ENCODE assay signal across 8 mouse cellular contexts in the genomic region with DNA sequence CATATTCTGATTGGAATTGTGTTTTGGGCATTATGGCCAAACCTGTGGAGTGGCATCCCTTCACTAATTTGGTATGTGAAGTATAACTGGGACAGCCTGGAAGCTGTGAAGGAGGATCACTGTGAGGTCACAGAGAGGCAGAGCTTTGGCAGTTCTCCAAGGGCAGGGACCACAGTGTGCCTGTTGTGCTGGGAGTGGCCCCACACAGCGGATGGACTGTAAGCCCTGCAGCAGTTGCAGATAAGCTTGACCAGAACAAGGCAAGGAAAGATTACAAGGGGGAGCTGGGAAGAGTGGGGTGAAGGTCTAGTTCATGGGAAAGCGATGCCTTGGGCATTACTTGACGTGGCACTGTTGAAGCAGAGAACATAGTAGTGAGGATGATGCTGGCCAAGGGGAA. TPM values are rescaled to one million over a fixed set of nuclear protein-coding genes. Genes with fewer than 3 reads are reported as not detected.
DNase-seq lines count a peak whose midpoint lies in the region; ATAC-seq and TF ChIP-seq lines count a peak whose summit lies in the region.

No protein-coding gene starts in this region.

- intact Hi-C loops in heart, postnatal 36 days (cut with DNase I): no loop called here

- H3K4me3 ChIP-seq in erythroblast, embryonic 14.5 days (replicated peaks): peak overlapping the region; percentile 1
- H3K4me3 ChIP-seq in liver, postnatal 0 days (ENCODE audit: low read depth, low read length): no peak overlapping the region
- peak overlapping the region; percentile 85 for H3K4me3 ChIP-seq in testis, adult 2 months (ENCODE audit: control insufficient read depth, low read depth, low read length)
- no peak overlapping the region for H3K4me3 ChIP-seq in thymus, adult 2 months (ENCODE audit: control insufficient read depth, insufficient read depth, low read length)

- peak; percentile 81 for TF ChIP-seq EP300 in liver, postnatal 0 days (IDR thresholded peaks at IDR 0.05; ENCODE audit: low read depth)

- 30% methylated on average over 3 of the region's 3 CpGs for WGBS in liver, postnatal 0 days (ENCODE audit: insufficient replicate concordance)
- WGBS in thymus, adult 2 months: 90% methylated on average over 3 of the region's 3 CpGs

- no peak for TF ChIP-seq CTCF in liver, postnatal 0 days (IDR thresholded peaks at IDR 0.05; ENCODE audit: low read depth)
- TF ChIP-seq CTCF in testis, adult 2 months (IDR thresholded peaks at IDR 0.05; ENCODE audit: control insufficient read depth, insufficient read depth, insufficient replicate concordance, low read depth, low read length): no peak
- TF ChIP-seq CTCF in thymus, adult 2 months (IDR thresholded peaks at IDR 0.05; ENCODE audit: borderline replicate concordance, control insufficient read depth, extremely low read depth, insufficient read depth, low read length, poor library complexity): no peak

- H3K9ac ChIP-seq in liver, postnatal 0 days (replicated peaks): no peak overlapping the region

- peak; percentile 44 for ATAC-seq in liver, postnatal 0 days

- DNase-seq in cerebellum, postnatal 10 days: peak; percentile 54 to 55
- DNase-seq in cerebellum, adult 9-10 months: no peak
- peak; percentile 95 for DNase-seq in 416B (ENCODE audit: low read depth)
- DNase-seq in heart, postnatal 36 days: peak; percentile 74 to 75
- peak; percentile 87 for DNase-seq in liver, postnatal 0 days
- no peak for DNase-seq in thymus, adult 2 months

- peaks cover 61% of the 10 kb centered on the region for H3K4me1 ChIP-seq in erythroblast, embryonic 14.5 days (ENCODE audit: control insufficient read depth)
- peaks cover 42% of the 10 kb centered on the region for H3K4me1 ChIP-seq in liver, postnatal 0 days (ENCODE audit: insufficient read depth)
- peaks cover 2% of the 10 kb centered on the region; the same call in 1 of the 2 replicates for H3K4me1 ChIP-seq in testis, adult 2 months (ENCODE audit: control insufficient read depth, insufficient read depth, low read length)
- H3K4me1 ChIP-seq in thymus, adult 2 months (replicated peaks; ENCODE audit: control insufficient read depth, insufficient read depth, low read length): peaks cover 10% of the 10 kb centered on the region

- peak; percentile 84; the same call in 1 of the 2 replicates for TF ChIP-seq POLR2A in testis, adult 2 months (IDR thresholded peaks at IDR 0.05; ENCODE audit: control insufficient read depth, low read depth, low read length)
- TF ChIP-seq POLR2A in thymus, adult 2 months (IDR thresholded peaks at IDR 0.05; ENCODE audit: control insufficient read depth, extremely low read depth, insufficient read depth, low read length, poor library complexity): no peak

- H3K4me2 ChIP-seq in liver, postnatal 0 days (ENCODE audit: low read depth, low read length): peak overlapping the region; percentile 57

- peak overlapping the region; percentile 42; the same call in 1 of the 2 replicates for H3K27ac ChIP-seq in liver, postnatal 0 days (ENCODE audit: low read depth)
- peak overlapping the region; percentile 89 for H3K27ac ChIP-seq in testis, adult 2 months (ENCODE audit: control insufficient read depth, insufficient read depth, low read depth, low read length)
- H3K27ac ChIP-seq in thymus, adult 2 months (ENCODE audit: control insufficient read depth, insufficient read depth, low read length): no peak overlapping the region

- peaks cover 64% of the 10 kb centered on the region for H3K36me3 ChIP-seq in erythroblast, embryonic 14.5 days (ENCODE audit: control insufficient read depth)
- peaks cover 40% of the 10 kb centered on the region for H3K36me3 ChIP-seq in liver, postnatal 0 days (replicated peaks; ENCODE audit: insufficient read depth, low read length)
- H3K36me3 ChIP-seq in testis, adult 2 months (ENCODE audit: control insufficient read depth, insufficient read depth, low read length): peaks cover 11% of the 10 kb centered on the region
- peaks cover 34% of the 10 kb centered on the region for H3K36me3 ChIP-seq in thymus, adult 2 months (ENCODE audit: control insufficient read depth, insufficient read depth, low read length)

- H3K9me3 ChIP-seq in erythroblast, embryonic 14.5 days (ENCODE audit: control insufficient read depth, low read length): no peaks in the 10 kb centered on the region
- no peaks in the 10 kb centered on the region for H3K9me3 ChIP-seq in liver, postnatal 0 days (ENCODE audit: low read length)

- peaks cover 3% of the 10 kb centered on the region for H3K27me3 ChIP-seq in erythroblast, embryonic 14.5 days (ENCODE audit: control insufficient read depth)
- no peaks in the 10 kb centered on the region for H3K27me3 ChIP-seq in liver, postnatal 0 days (ENCODE audit: insufficient read depth, low read length)
- no peaks in the 10 kb centered on the region for H3K27me3 ChIP-seq in testis, adult 2 months (ENCODE audit: control insufficient read depth, insufficient read depth, low read length)
- H3K27me3 ChIP-seq in thymus, adult 2 months (ENCODE audit: control insufficient read depth, insufficient read depth, low read length): no peaks in the 10 kb centered on the region

RNA-seq across cellular contexts. Expression of a gene that starts 4.0 kb away (rescaled TPM):
- polyA plus RNA-seq in erythroblast, embryonic 14.5 days (2012): 0.13 and 0.22 TPM in 2 replicates
- 10 to 100 TPM; 27.3 to 29.0 TPM for total RNA-seq in heart, postnatal 36 days (2021)
- 10.2 and 11.3 TPM in 2 replicates for polyA plus RNA-seq in liver, postnatal 0 days (2015; fragmentation: Nextera tagmentation; extraction: Ambion mirVana)
- 88.4 and 92.0 TPM in 2 replicates for polyA plus RNA-seq in testis, adult 2 months (2012; rRNA removed)
- 68.4 and 68.6 TPM in 2 replicates for polyA plus RNA-seq in thymus, adult 2 months (2012; rRNA removed)

RNA-seq across cellular contexts. Expression of a gene that starts 8.5 kb away (rescaled TPM):
- 0.83 and 1.0 TPM in 2 replicates for polyA plus RNA-seq in erythroblast, embryonic 14.5 days (2012)
- total RNA-seq in heart, postnatal 36 days (2021): 10 to 100 TPM; 21.5 to 26.0 TPM
- 19.5 and 19.9 TPM in 2 replicates for polyA plus RNA-seq in liver, postnatal 0 days (2015; fragmentation: Nextera tagmentation; extraction: Ambion mirVana)
- polyA plus RNA-seq in testis, adult 2 months (2012; rRNA removed): 8.9 and 9.0 TPM in 2 replicates
- 69.0 and 97.3 TPM in 2 replicates for polyA plus RNA-seq in thymus, adult 2 months (2012; rRNA removed)

Comparison
In these comparisons a context has a peak if more than half of its experiments do, and no peak if none do; other contexts are left out.
1. DNase-seq: peak in cerebellum, postnatal 10 days (2 of 2), 416B (single experiment), heart, postnatal 36 days (2 of 2) and liver, postnatal 0 days (single experiment); none in cerebellum, adult 9-10 months (single experiment) and thymus, adult 2 months (single experiment).
2. H3K4me3 ChIP-seq: peak in erythroblast, embryonic 14.5 days (single experiment) and testis, adult 2 months (single experiment); none in liver, postnatal 0 days (single experiment) and thymus, adult 2 months (single experiment).